Mouse (Mus musculus): ENCODE results near the gene Fbxo10. TPM values are rescaled to one million over a fixed set of nuclear protein-coding genes. Genes with fewer than 3 reads are reported as not detected.
"Not testable (repeated sequence)": the region's sequence is repeated elsewhere in the genome, so short reads cannot be mapped to it uniquely, and the experiment has no call there.

The Fbxo10 gene
- polyA plus RNA-seq, 1 experiment from 2014 or later, result 9.3 TPM

DNA sequence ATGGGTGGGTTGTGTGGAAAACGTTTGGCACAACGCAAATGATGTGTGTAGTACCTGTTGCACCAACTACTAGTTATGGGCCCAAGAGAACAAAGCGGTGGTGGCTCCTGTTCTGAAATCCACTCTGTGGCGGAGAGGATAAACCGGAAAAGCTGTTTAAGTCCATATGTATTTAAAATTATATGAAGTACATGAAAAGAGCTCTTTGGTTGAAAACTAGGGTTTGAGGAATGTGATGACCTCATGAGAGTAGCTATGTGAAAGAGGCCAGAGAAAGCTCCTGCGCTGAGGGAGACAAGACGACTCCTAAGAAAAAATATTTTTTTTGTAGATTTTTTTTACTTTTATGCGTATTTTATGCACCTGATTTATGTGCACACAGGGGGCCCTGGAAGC, 489 bp upstream of the Fbxo10 start:
- H3K36me3 ChIP-seq (ENCODE audit: control insufficient read depth, insufficient read depth, low read length), result no peaks in the 10 kb centered on the region
- 46% methylated on average over 8 of the region's 8 CpGs for WGBS
- no peaks in the 10 kb centered on the region for H3K9me3 ChIP-seq (ENCODE audit: control insufficient read depth, low read length)
- H3K27me3 ChIP-seq (replicated peaks; ENCODE audit: control insufficient read depth, insufficient read depth, low read length), result no peaks in the 10 kb centered on the region
- peaks cover 8% of the 10 kb centered on the region for H3K4me1 ChIP-seq (replicated peaks; ENCODE audit: control insufficient read depth, insufficient read depth, low read length)
- H3K4me3 ChIP-seq (ENCODE audit: low read depth, low read length), result peak overlapping the region; percentile 73
- no peak for DNase-seq (ENCODE audit: low spot score)
- no peak for ATAC-seq (replicated peaks; ENCODE audit: low FRiP score)
- peak overlapping the region; percentile 42; the same call in 1 of the 2 replicates for H3K27ac ChIP-seq (ENCODE audit: low read depth, low read length)
- peak overlapping the region; percentile 88 for H3K4me2 ChIP-seq
- H3K9ac ChIP-seq (ENCODE audit: low read depth, low read length), result peak overlapping the region; percentile 47; the same call in 1 of the 2 replicates

DNA sequence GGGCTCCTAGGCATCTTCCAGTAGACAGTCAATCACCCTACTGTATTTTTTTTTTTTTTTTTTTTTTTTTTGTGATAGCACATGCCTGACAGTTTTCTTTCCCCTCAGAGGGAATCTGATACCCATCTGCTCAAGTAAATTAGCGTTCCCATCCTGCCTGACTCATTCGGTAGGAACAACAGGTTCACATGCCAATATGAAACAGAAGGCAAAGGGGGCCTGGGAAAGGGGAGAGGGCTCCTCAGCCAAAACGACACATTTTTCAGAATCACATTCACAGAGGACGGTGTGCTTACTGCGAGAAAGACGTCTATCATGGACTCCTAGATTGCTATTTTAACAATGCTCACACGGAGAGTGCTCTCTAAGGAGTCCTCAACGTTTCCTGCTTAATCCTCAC, 917 bp downstream of the Fbxo10 start:
- DNase-seq (ENCODE audit: low spot score) (no peak), ATAC-seq (replicated peaks; ENCODE audit: low FRiP score) (no peak)
- Histone ChIP-seq H3K27me3 (replicated peaks; ENCODE audit: control insufficient read depth, insufficient read depth, low read length) (no peaks in the 10 kb centered on the region), H3K27ac (ENCODE audit: low read depth, low read length) (no peak overlapping the region), H3K4me2 (peak overlapping the region; percentile 88), H3K9me3 (ENCODE audit: control insufficient read depth, low read length) (no peaks in the 10 kb centered on the region), H3K4me3 (ENCODE audit: low read depth, low read length) (peak overlapping the region; percentile 73), H3K4me1 (replicated peaks; ENCODE audit: control insufficient read depth, insufficient read depth, low read length) (peaks cover 8% of the 10 kb centered on the region), H3K36me3 (ENCODE audit: control insufficient read depth, insufficient read depth, low read length) (no peaks in the 10 kb centered on the region), H3K9ac (ENCODE audit: low read depth, low read length) (peak overlapping the region; percentile 76; the same call in 1 of the 2 replicates)
- WGBS, result 6% methylated on average over 8 of the region's 8 CpGs

DNA sequence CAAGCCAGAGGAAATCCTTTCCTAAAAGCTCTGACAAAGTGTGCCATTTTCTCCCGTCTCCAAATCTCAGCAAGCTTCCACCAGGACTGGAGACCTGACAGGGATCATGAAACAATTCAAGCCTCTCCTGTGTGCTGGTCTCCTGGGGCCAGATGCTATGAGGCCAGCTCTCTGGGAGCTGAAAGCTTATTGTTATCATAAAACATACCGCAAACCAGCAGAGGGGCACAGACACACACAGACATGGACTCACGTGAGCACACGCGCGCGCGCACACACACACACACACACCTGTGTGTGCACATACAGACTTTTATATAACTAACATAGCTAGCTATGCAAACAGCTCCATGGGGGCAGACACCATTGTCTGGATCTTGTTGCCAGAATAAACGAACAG, 1.5 kb downstream of the Fbxo10 start:
- H3K27ac ChIP-seq (ENCODE audit: low read depth, low read length), result no peak overlapping the region
- no peaks in the 10 kb centered on the region for H3K27me3 ChIP-seq (replicated peaks; ENCODE audit: control insufficient read depth, insufficient read depth, low read length)
- 85% methylated on average over 9 of the region's 9 CpGs for WGBS
- peaks cover 8% of the 10 kb centered on the region for H3K4me1 ChIP-seq (replicated peaks; ENCODE audit: control insufficient read depth, insufficient read depth, low read length)
- ATAC-seq (replicated peaks; ENCODE audit: low FRiP score) (no peak), DNase-seq (ENCODE audit: low spot score) (no peak)
- peak overlapping the region; percentile 88 for H3K4me2 ChIP-seq
- H3K4me3 ChIP-seq (ENCODE audit: low read depth, low read length), result peak overlapping the region; percentile 73
- H3K9ac ChIP-seq (ENCODE audit: low read depth, low read length), result 0 out of 2 replicates have a peak overlapping the region, but pooled peaks have one; percentile 37
- H3K9me3 ChIP-seq (ENCODE audit: control insufficient read depth, low read length), result no peaks in the 10 kb centered on the region
- H3K36me3 ChIP-seq (ENCODE audit: control insufficient read depth, insufficient read depth, low read length), result no peaks in the 10 kb centered on the region

DNA sequence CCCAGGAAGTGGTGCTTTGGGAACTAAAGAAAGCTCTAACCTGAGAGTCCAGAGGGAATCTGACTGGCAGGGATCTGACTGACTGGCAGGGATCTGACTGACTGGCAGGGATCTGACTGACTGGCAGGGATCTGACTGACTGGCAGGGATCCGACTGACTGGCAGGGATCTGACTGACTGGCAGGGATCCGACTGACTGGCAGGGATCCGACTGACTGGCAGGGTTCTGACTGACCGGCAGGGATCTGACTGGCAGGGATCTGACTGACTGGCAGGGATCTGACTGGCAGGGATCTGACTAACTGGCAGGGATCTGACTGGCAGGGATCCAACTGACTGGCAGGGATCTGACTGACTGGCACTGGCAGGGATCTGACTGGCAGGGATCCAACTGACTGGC, 3.4 kb downstream of the Fbxo10 start:
- not testable (repeated sequence) for H3K9ac ChIP-seq (ENCODE audit: low read depth, low read length); H3K4me3 ChIP-seq (ENCODE audit: low read depth, low read length); H3K36me3 ChIP-seq (ENCODE audit: control insufficient read depth, insufficient read depth, low read length); ATAC-seq (replicated peaks; ENCODE audit: low FRiP score); H3K27ac ChIP-seq (ENCODE audit: low read depth, low read length); DNase-seq (ENCODE audit: low spot score); H3K4me2 ChIP-seq; H3K27me3 ChIP-seq (replicated peaks; ENCODE audit: control insufficient read depth, insufficient read depth, low read length); H3K4me1 ChIP-seq (replicated peaks; ENCODE audit: control insufficient read depth, insufficient read depth, low read length); H3K9me3 ChIP-seq (ENCODE audit: control insufficient read depth, low read length)
- 92% methylated on average over 4 of the region's 4 CpGs for WGBS

DNA sequence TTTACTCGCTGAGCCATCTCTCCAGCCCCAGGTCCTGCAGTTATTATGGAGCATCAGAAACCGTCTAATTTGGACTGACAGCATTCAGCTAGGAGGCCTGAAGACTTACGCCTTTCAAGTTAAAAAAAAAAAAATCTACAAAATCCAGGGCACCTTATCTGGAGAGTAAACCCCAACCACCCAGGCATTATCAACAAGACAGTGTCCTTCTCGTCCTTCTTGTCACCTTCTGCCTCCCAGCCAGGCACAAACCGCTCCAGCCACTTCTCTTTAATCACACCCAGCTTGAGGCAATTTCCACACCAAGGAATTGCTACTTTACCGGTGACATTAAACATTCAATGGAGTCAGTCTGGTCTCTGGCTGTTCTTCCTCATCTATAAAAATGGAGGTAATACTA, 10.9 kb downstream of the Fbxo10 start:
- DNase-seq (ENCODE audit: low spot score) (no peak), ATAC-seq (replicated peaks; ENCODE audit: low FRiP score) (peak; percentile 89)
- no peaks in the 10 kb centered on the region for H3K36me3 ChIP-seq (ENCODE audit: control insufficient read depth, insufficient read depth, low read length)
- H3K4me2 ChIP-seq, result 0 out of 2 replicates have a peak overlapping the region, but pooled peaks have one; percentile 24
- H3K4me3 ChIP-seq (ENCODE audit: low read depth, low read length), result no peak overlapping the region
- H3K27me3 ChIP-seq (replicated peaks; ENCODE audit: control insufficient read depth, insufficient read depth, low read length), result no peaks in the 10 kb centered on the region
- H3K9me3 ChIP-seq (ENCODE audit: control insufficient read depth, low read length), result no peaks in the 10 kb centered on the region
- peak overlapping the region; percentile 84 for H3K27ac ChIP-seq (ENCODE audit: low read depth, low read length)
- peaks cover 34% of the 10 kb centered on the region for H3K4me1 ChIP-seq (replicated peaks; ENCODE audit: control insufficient read depth, insufficient read depth, low read length)
- H3K9ac ChIP-seq (ENCODE audit: low read depth, low read length), result no peak overlapping the region
- 43% methylated on average over 6 of the region's 6 CpGs for WGBS

DNA sequence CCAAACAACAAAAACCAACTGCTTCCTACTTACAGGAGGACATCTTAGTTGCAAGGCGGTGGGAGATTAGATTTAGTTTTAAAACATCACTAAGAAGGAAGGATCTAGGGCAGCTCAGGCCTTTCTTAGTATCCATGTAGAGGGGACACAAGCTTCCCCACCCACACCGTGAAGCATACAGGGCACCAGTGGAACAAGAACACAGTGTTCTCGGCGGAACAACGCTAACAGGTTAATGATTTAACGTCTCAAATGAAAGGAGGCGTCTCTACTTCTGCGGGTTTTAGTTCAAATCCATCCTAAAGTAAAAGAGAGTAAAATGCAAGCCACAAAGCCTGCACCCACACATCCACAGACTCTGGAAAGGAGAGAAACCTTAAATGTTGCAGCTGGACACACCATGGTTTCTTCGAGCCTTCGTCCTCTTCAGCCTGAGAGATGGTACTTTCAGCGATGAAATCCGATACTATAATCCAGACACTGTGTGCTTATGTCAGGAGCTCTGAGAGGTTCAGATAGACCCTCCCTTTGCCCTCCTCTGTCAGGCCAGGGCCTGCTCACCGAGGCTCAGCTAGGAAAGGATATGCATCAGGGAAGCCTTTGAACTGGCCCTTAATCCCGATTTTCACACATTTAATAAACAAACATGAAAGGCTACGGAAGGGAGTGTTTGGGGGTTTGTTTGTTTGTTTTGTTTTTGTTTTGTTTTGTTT, 12.0 kb downstream of the Fbxo10 start:
- Histone ChIP-seq H3K4me2 (no peak overlapping the region), H3K4me3 (ENCODE audit: low read depth, low read length) (no peak overlapping the region), H3K27me3 (replicated peaks; ENCODE audit: control insufficient read depth, insufficient read depth, low read length) (no peaks in the 10 kb centered on the region), H3K36me3 (ENCODE audit: control insufficient read depth, insufficient read depth, low read length) (no peaks in the 10 kb centered on the region), H3K27ac (ENCODE audit: low read depth, low read length) (peak overlapping the region; percentile 40; the same call in 1 of the 2 replicates), H3K9ac (ENCODE audit: low read depth, low read length) (no peak overlapping the region), H3K9me3 (ENCODE audit: control insufficient read depth, low read length) (no peaks in the 10 kb centered on the region), H3K4me1 (replicated peaks; ENCODE audit: control insufficient read depth, insufficient read depth, low read length) (peaks cover 34% of the 10 kb centered on the region)
- ATAC-seq (replicated peaks; ENCODE audit: low FRiP score) (no peak), DNase-seq (ENCODE audit: low spot score) (no peak)
- 71% methylated on average over 15 of the region's 15 CpGs for WGBS

DNA sequence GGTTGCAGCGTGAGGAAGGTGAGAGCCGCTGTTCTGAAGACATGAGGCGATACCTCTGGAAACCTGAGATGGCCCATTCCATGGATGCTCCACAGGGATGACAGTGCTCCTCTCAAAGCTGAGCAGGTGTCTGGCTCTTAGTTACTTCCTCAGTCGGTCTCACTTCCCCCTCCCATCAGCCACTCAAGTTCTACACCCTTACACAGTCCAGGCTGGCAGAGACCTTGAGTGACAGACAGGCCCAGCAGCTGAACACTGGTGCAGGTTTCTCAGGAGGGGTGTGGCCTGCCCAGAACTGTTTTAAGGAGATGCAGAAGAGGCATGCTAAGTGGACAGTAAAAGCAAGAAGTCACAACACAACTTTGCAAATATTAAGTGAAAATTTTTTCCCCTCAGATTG, 16.7 kb downstream of the Fbxo10 start:
- 76% methylated on average over 4 of the region's 4 CpGs for WGBS
- no peak for DNase-seq (ENCODE audit: low spot score)
- Histone ChIP-seq H3K4me2 (no peak overlapping the region), H3K9ac (ENCODE audit: low read depth, low read length) (no peak overlapping the region; the same call in 1 of the 2 replicates), H3K27ac (ENCODE audit: low read depth, low read length) (no peak overlapping the region), H3K4me1 (replicated peaks; ENCODE audit: control insufficient read depth, insufficient read depth, low read length) (peaks cover 15% of the 10 kb centered on the region), H3K4me3 (ENCODE audit: low read depth, low read length) (no peak overlapping the region), H3K36me3 (ENCODE audit: control insufficient read depth, insufficient read depth, low read length) (no peaks in the 10 kb centered on the region), H3K27me3 (replicated peaks; ENCODE audit: control insufficient read depth, insufficient read depth, low read length) (no peaks in the 10 kb centered on the region), H3K9me3 (ENCODE audit: control insufficient read depth, low read length) (no peaks in the 10 kb centered on the region)
- no peak for ATAC-seq (replicated peaks; ENCODE audit: low FRiP score)

DNA sequence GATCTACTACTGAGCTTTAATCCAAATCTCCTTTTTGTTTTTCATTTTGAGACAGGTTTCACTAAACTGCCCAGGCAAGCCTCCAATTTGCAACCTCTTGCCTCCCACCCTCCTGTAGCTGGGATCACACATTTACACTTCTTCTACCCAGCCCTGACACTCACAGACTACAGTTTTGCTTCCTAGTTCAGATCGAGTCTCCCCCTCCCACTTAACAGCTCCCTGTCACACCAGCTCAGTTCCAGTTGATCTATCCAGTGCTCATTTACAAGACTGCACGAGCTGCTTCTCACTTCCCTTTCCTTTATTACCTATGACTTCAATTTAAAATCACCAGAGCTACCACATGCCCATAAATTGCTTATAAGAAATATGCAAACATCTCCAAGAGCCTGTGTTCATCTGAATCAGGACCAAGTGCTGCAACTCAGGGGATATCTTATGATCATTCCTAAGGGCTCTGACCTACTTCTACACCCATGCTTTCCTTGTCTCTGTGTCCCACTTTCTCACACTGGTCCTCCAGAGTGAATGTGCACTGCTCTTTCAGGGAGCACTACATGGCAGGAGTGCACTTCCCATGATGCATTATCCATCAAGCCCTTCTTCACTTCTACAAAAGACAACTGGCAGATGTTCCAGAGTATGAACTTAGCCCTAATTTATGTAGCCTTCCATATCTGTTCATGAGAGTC, 18.2 kb downstream of the Fbxo10 start:
- Histone ChIP-seq H3K9me3 (ENCODE audit: control insufficient read depth, low read length) (no peaks in the 10 kb centered on the region), H3K4me3 (ENCODE audit: low read depth, low read length) (no peak overlapping the region), H3K27me3 (replicated peaks; ENCODE audit: control insufficient read depth, insufficient read depth, low read length) (no peaks in the 10 kb centered on the region), H3K27ac (ENCODE audit: low read depth, low read length) (no peak overlapping the region), H3K4me1 (replicated peaks; ENCODE audit: control insufficient read depth, insufficient read depth, low read length) (0 out of 2 replicates have a peak, but pooled peaks cover 4% of the 10 kb centered on the region), H3K4me2 (no peak overlapping the region), H3K9ac (ENCODE audit: low read depth, low read length) (no peak overlapping the region), H3K36me3 (ENCODE audit: control insufficient read depth, insufficient read depth, low read length) (no peaks in the 10 kb centered on the region)
- ATAC-seq (replicated peaks; ENCODE audit: low FRiP score) (no peak), DNase-seq (ENCODE audit: low spot score) (no peak)
- 34% methylated on average over 2 of the region's 2 CpGs for WGBS

All from liver, embryonic 11.5 days (tissue).